Mouse (Mus musculus) lung, postnatal 0 days (tissue): ENCODE results near the gene Col8a2.

Experiments
- CTCF ChIP-seq: IDR thresholded peaks from 2 replicates; pipeline ENCODE4 v1.5.1; 2016; ENCODE audit warnings: antibody characterized with exemption, mild to moderate bottlenecking
- EP300 ChIP-seq: IDR thresholded peaks from 2 replicates; pipeline ENCODE4 v1.6.1; 2016; ENCODE audit warnings: antibody characterized with exemption, mild to moderate bottlenecking, control low read depth

DNA sequence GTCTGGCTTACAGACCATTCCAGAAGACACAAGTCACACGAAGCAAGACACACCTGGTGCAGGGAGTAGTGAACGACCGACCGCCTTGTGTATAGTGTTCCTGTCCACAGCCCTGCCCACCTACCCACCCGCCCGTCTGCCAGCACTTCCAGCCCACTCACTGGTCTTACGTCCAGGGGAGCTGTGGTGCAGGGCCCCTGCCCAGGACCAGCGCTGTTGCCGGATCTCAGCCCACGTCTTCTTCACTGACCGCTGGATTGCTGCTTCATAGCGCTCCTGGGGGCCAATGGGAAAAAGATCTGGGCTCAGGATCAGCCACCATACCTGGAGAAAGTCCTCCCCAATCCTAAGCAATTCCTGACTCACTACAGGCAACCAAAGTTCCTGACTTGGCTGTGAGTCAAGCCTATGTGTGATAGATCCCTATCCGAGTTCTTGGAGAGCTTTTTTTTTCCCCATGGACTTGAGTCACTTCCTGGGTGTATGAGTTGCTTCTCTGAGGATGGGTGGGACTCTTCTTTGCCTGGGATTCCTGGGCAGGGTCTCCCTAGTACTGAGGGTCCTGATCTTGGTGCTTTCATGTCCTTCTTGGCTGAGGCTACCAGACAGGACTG lies 46.6 kb upstream of the Col8a2 start:
- no peak for TF ChIP-seq CTCF
- no peak for TF ChIP-seq EP300
